Mouse (Mus musculus): ENCODE results near the gene Ephb1. TPM values are rescaled to one million over a fixed set of nuclear protein-coding genes. Genes with fewer than 3 reads are reported as not detected.

Ephb1 gene
- polyA plus RNA-seq, 1 experiment from 2014 or later, result 1.4 TPM

GRCm38 (mm10) chr9:102371036-102371770, 16.7 kb upstream of the Ephb1 start:
- H3K9ac ChIP-seq (ENCODE audit: low read length), result no peak overlapping the region
- no peaks in the 10 kb centered on the region for H3K9me3 ChIP-seq (ENCODE audit: control insufficient read depth, low read length)
- no peak overlapping the region for H3K4me2 ChIP-seq (ENCODE audit: low read depth, low read length)
- no peaks in the 10 kb centered on the region for H3K4me1 ChIP-seq (replicated peaks; ENCODE audit: control insufficient read depth, insufficient read depth, low read length)
- H3K27ac ChIP-seq (ENCODE audit: low read length), result no peak overlapping the region
- 42% methylated on average over 14 of the region's 14 CpGs for WGBS
- no peak overlapping the region for H3K4me3 ChIP-seq (ENCODE audit: low read length)
- no peaks in the 10 kb centered on the region for H3K36me3 ChIP-seq (ENCODE audit: control insufficient read depth, insufficient read depth, low read length)
- no peaks in the 10 kb centered on the region for H3K27me3 ChIP-seq (ENCODE audit: control insufficient read depth, insufficient read depth, low read depth, low read length)
- no peak for ATAC-seq (ENCODE audit: low read depth)

GRCm38 (mm10) chr9:102370141-102370540, 15.6 kb upstream of the Ephb1 start:
- Histone ChIP-seq H3K27me3 (ENCODE audit: control insufficient read depth, insufficient read depth, low read depth, low read length) (no peaks in the 10 kb centered on the region), H3K27ac (ENCODE audit: low read length) (no peak overlapping the region), H3K36me3 (ENCODE audit: control insufficient read depth, insufficient read depth, low read length) (no peaks in the 10 kb centered on the region), H3K4me1 (replicated peaks; ENCODE audit: control insufficient read depth, insufficient read depth, low read length) (no peaks in the 10 kb centered on the region), H3K9me3 (ENCODE audit: control insufficient read depth, low read length) (no peaks in the 10 kb centered on the region), H3K9ac (ENCODE audit: low read length) (no peak overlapping the region), H3K4me3 (ENCODE audit: low read length) (no peak overlapping the region), H3K4me2 (ENCODE audit: low read depth, low read length) (no peak overlapping the region)
- ATAC-seq (ENCODE audit: low read depth), result no peak
- 59% methylated on average over 8 of the region's 8 CpGs for WGBS

- no peak overlapping the region for H3K9ac ChIP-seq (ENCODE audit: low read length)
- no peak overlapping the region for H3K27ac ChIP-seq (ENCODE audit: low read length)
- no peaks in the 10 kb centered on the region for H3K9me3 ChIP-seq (ENCODE audit: control insufficient read depth, low read length)
- H3K4me2 ChIP-seq (ENCODE audit: low read depth, low read length), result no peak overlapping the region
- no peak overlapping the region for H3K4me3 ChIP-seq (ENCODE audit: low read length)
- no peaks in the 10 kb centered on the region for H3K27me3 ChIP-seq (ENCODE audit: control insufficient read depth, insufficient read depth, low read depth, low read length)
- 78% methylated on average over 3 of the region's 3 CpGs for WGBS
- no peaks in the 10 kb centered on the region for H3K4me1 ChIP-seq (replicated peaks; ENCODE audit: control insufficient read depth, insufficient read depth, low read length)
- no peak for ATAC-seq (ENCODE audit: low read depth)
- H3K36me3 ChIP-seq (ENCODE audit: control insufficient read depth, insufficient read depth, low read length), result no peaks in the 10 kb centered on the region
Observed at GRCm38 (mm10) chr9:102369141-102369540, 14.6 kb upstream of the Ephb1 start.

- H3K36me3 ChIP-seq (ENCODE audit: control insufficient read depth, insufficient read depth, low read length), result no peaks in the 10 kb centered on the region
Observed at GRCm38 (mm10) chr9:102367796-102368195, 13.3 kb upstream of the Ephb1 start.

GRCm38 (mm10) chr9:102365536-102365935, 11.0 kb upstream of the Ephb1 start:
- Histone ChIP-seq H3K27ac (ENCODE audit: low read length) (no peak overlapping the region), H3K4me2 (ENCODE audit: low read depth, low read length) (no peak overlapping the region), H3K36me3 (ENCODE audit: control insufficient read depth, insufficient read depth, low read length) (no peaks in the 10 kb centered on the region), H3K4me3 (ENCODE audit: low read length) (no peak overlapping the region), H3K27me3 (ENCODE audit: control insufficient read depth, insufficient read depth, low read depth, low read length) (no peaks in the 10 kb centered on the region), H3K9ac (ENCODE audit: low read length) (no peak overlapping the region), H3K9me3 (ENCODE audit: control insufficient read depth, low read length) (no peaks in the 10 kb centered on the region), H3K4me1 (replicated peaks; ENCODE audit: control insufficient read depth, insufficient read depth, low read length) (no peaks in the 10 kb centered on the region)
- ATAC-seq (ENCODE audit: low read depth), result no peak
- WGBS, result 52% methylated on average over 2 of the region's 2 CpGs

More at GRCm38 (mm10) chr9:102367796-102368195, 13.3 kb upstream of the Ephb1 start:
- WGBS, result 91% methylated on average over 2 of the region's 2 CpGs
- Histone ChIP-seq H3K27me3 (ENCODE audit: control insufficient read depth, insufficient read depth, low read depth, low read length) (no peaks in the 10 kb centered on the region), H3K4me2 (ENCODE audit: low read depth, low read length) (no peak overlapping the region), H3K27ac (ENCODE audit: low read length) (no peak overlapping the region), H3K4me3 (ENCODE audit: low read length) (no peak overlapping the region), H3K9ac (ENCODE audit: low read length) (no peak overlapping the region), H3K4me1 (replicated peaks; ENCODE audit: control insufficient read depth, insufficient read depth, low read length) (no peaks in the 10 kb centered on the region), H3K9me3 (ENCODE audit: control insufficient read depth, low read length) (no peaks in the 10 kb centered on the region)
- no peak for ATAC-seq (ENCODE audit: low read depth)

- no peak overlapping the region for H3K9ac ChIP-seq (ENCODE audit: low read length)
- no peaks in the 10 kb centered on the region for H3K4me1 ChIP-seq (replicated peaks; ENCODE audit: control insufficient read depth, insufficient read depth, low read length)
- no peak for ATAC-seq (ENCODE audit: low read depth)
- WGBS, result 89% methylated on average over 6 of the region's 6 CpGs
- no peaks in the 10 kb centered on the region for H3K9me3 ChIP-seq (ENCODE audit: control insufficient read depth, low read length)
- H3K27ac ChIP-seq (ENCODE audit: low read length), result no peak overlapping the region
- no peak overlapping the region for H3K4me3 ChIP-seq (ENCODE audit: low read length)
- peaks cover 28% of the 10 kb centered on the region for H3K27me3 ChIP-seq (ENCODE audit: control insufficient read depth, insufficient read depth, low read depth, low read length)
- H3K36me3 ChIP-seq (ENCODE audit: control insufficient read depth, insufficient read depth, low read length), result no peaks in the 10 kb centered on the region
- no peak overlapping the region for H3K4me2 ChIP-seq (ENCODE audit: low read depth, low read length)
Observed at GRCm38 (mm10) chr9:102359311-102359710, 4.8 kb upstream of the Ephb1 start.

GRCm38 (mm10) chr9:102358711-102359110, 4.2 kb upstream of the Ephb1 start:
- H3K4me1 ChIP-seq (replicated peaks; ENCODE audit: control insufficient read depth, insufficient read depth, low read length), result no peaks in the 10 kb centered on the region
- no peak overlapping the region for H3K4me3 ChIP-seq (ENCODE audit: low read length)
- H3K27ac ChIP-seq (ENCODE audit: low read length), result no peak overlapping the region
- peaks cover 34% of the 10 kb centered on the region for H3K27me3 ChIP-seq (ENCODE audit: control insufficient read depth, insufficient read depth, low read depth, low read length)
- H3K4me2 ChIP-seq (ENCODE audit: low read depth, low read length), result no peak overlapping the region
- H3K9ac ChIP-seq (ENCODE audit: low read length), result no peak overlapping the region
- no peaks in the 10 kb centered on the region for H3K36me3 ChIP-seq (ENCODE audit: control insufficient read depth, insufficient read depth, low read length)
- ATAC-seq (ENCODE audit: low read depth), result no peak
- WGBS, result 81% methylated on average over 3 of the region's 3 CpGs
- H3K9me3 ChIP-seq (ENCODE audit: control insufficient read depth, low read length), result no peaks in the 10 kb centered on the region

- H3K4me2 ChIP-seq (ENCODE audit: low read depth, low read length), result no peak overlapping the region
- H3K4me3 ChIP-seq (ENCODE audit: low read length), result no peak overlapping the region
- 71% methylated on average over 6 of the region's 6 CpGs for WGBS
- H3K27me3 ChIP-seq (ENCODE audit: control insufficient read depth, insufficient read depth, low read depth, low read length), result peaks cover 41% of the 10 kb centered on the region
- no peak overlapping the region for H3K9ac ChIP-seq (ENCODE audit: low read length)
- H3K4me1 ChIP-seq (replicated peaks; ENCODE audit: control insufficient read depth, insufficient read depth, low read length), result peaks cover 3% of the 10 kb centered on the region; the same call in 1 of the 2 replicates
- no peaks in the 10 kb centered on the region for H3K36me3 ChIP-seq (ENCODE audit: control insufficient read depth, insufficient read depth, low read length)
- no peak overlapping the region for H3K27ac ChIP-seq (ENCODE audit: low read length)
- no peak for ATAC-seq (ENCODE audit: low read depth)
- no peaks in the 10 kb centered on the region for H3K9me3 ChIP-seq (ENCODE audit: control insufficient read depth, low read length)
Observed at GRCm38 (mm10) chr9:102358011-102358410, 3.5 kb upstream of the Ephb1 start.

GRCm38 (mm10) chr9:102356516-102356915, 2.0 kb upstream of the Ephb1 start:
- Histone ChIP-seq H3K4me1 (replicated peaks; ENCODE audit: control insufficient read depth, insufficient read depth, low read length) (peaks cover 4% of the 10 kb centered on the region; the same call in 1 of the 2 replicates), H3K27me3 (ENCODE audit: control insufficient read depth, insufficient read depth, low read depth, low read length) (peaks cover 55% of the 10 kb centered on the region), H3K9me3 (ENCODE audit: control insufficient read depth, low read length) (no peaks in the 10 kb centered on the region), H3K36me3 (ENCODE audit: control insufficient read depth, insufficient read depth, low read length) (no peaks in the 10 kb centered on the region), H3K4me2 (ENCODE audit: low read depth, low read length) (no peak overlapping the region), H3K27ac (ENCODE audit: low read length) (no peak overlapping the region), H3K9ac (ENCODE audit: low read length) (no peak overlapping the region), H3K4me3 (ENCODE audit: low read length) (no peak overlapping the region)
- WGBS, result 35% methylated on average over 10 of the region's 10 CpGs
- ATAC-seq (ENCODE audit: low read depth), result no peak
